11 mouse cellular contexts compared by ENCODE assay signal in genomic region chr3:157105580-157106264, GRCm38 (mm10).
DNase-seq lines count a peak whose midpoint lies in the region.
"Had no signal": no experiment of that assay in that cellular context is flagged by ENCODE, and none has a peak within 500 bp of the region (broad histone marks: within the 10 kb centered on the region; RNA-seq: fewer than 3 reads in every experiment).

No protein-coding gene starts in this region.

- DNase-seq in embryo, embryonic 10 days (ENCODE audit: low spot score): peak; percentile 46
- DNase-seq in embryo, embryonic 9.5 days (ENCODE audit: extremely low spot score): no peak
- peak; percentile 5 for DNase-seq in kidney, adult 9 months
- no peak for DNase-seq in kidney, adult 11 months
- peak; percentile 4 for DNase-seq in lung, postnatal 25 days (ENCODE audit: low spot score)
- DNase-seq in lung, postnatal 14 days: no peak
- peak; percentile 1 for DNase-seq in skeletal muscle tissue, adult 2 months (ENCODE audit: low read depth, low spot score)
- DNase-seq in layer of hippocampus, postnatal 25 days (ENCODE audit: extremely low spot score in 1 of 2, low spot score in 1 of 2): no peak
- DNase-seq: cerebellum, postnatal 10 days; heart, adult 2 months; thymus, postnatal 14 days had no signal

Comparison
In these comparisons a context has a peak if more than half of its experiments do, and no peak if none do; other contexts are left out.
1. DNase-seq: peak in embryo, embryonic 10 days (single experiment), kidney, adult 9 months (single experiment), lung, postnatal 25 days (single experiment) and skeletal muscle tissue, adult 2 months (single experiment); none in embryo, embryonic 9.5 days (single experiment), kidney, adult 11 months (single experiment), lung, postnatal 14 days (single experiment) and layer of hippocampus, postnatal 25 days (0 of 2).